ENCODE assay signal across 9 mouse cellular contexts in the genomic region with DNA sequence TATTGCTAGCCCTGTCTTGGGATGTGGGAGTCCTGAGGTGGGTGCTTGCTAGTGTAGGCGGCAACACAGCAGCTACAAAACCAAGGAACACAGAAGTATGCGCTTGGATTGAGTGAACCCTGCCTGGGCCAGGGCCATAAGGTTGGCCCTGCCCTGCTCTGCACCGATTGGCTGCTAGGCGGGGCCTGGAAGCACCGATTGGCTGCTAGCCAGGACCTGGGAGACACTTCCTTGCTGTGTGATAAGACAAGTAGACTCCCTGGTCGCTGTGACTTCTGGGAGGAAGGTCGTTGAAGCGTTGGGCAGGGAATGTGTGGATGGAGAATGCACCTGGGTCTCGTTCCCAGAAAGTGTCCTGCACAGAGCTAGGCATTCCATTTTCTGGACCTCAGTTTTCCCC. TPM values are rescaled to one million over a fixed set of nuclear protein-coding genes. Genes with fewer than 3 reads are reported as not detected.
A peak's percentile ranks its signal among the peaks of the same experiment; 100 is the strongest.
DNase-seq lines count a peak whose midpoint lies in the region; ATAC-seq and TF ChIP-seq lines count a peak whose summit lies in the region.
"Had no signal": no experiment of that assay in that cellular context is flagged by ENCODE, and none has a peak within 500 bp of the region (broad histone marks: within the 10 kb centered on the region; RNA-seq: fewer than 3 reads in every experiment).

No protein-coding gene starts in this region.

- no peak overlapping the region for H3K4me3 ChIP-seq in CH12.LX (replicated peaks in 1 of 3; ENCODE audit: low read depth in 2 of 3, low read length in 2 of 3, poor library complexity in 1 of 3)
- H3K4me3 ChIP-seq: heart, embryonic 15.5 days had no signal

- no peak overlapping the region for H3K27ac ChIP-seq in CH12.LX (ENCODE audit: insufficient read depth, low read depth)
- H3K27ac ChIP-seq: heart, embryonic 15.5 days had no signal

- peaks cover 92% of the 10 kb centered on the region for H3K27me3 ChIP-seq in CH12.LX (replicated peaks)
- H3K27me3 ChIP-seq: heart, embryonic 15.5 days had no signal

- no peak for TF ChIP-seq EP300 in CH12.LX (IDR thresholded peaks at IDR 0.05; ENCODE audit: low read length)

- DNase-seq in heart, postnatal 4 days: peak; percentile 26
- no peak for DNase-seq in heart, postnatal 25 days (ENCODE audit: low spot score)
- DNase-seq in CH12.LX (ENCODE audit: extremely low read depth): peak; percentile 9
- peak; percentile 76 for DNase-seq in brain, adult 2 months (ENCODE audit: low read depth, low spot score)
- DNase-seq in large intestine, adult 2 months (ENCODE audit: low read depth, low spot score): peak; percentile 53
- no peak for DNase-seq in gastrocnemius, postnatal 10 days
- no peak for DNase-seq in layer of hippocampus, adult 9-11 months

- no peak for ATAC-seq in frontal cortex, adult (ENCODE audit: low TSS enrichment)

- TF ChIP-seq RAD21 in CH12.LX (IDR thresholded peaks at IDR 0.05; ENCODE audit: low read depth, low read length): no peak

- no peaks in the 10 kb centered on the region for H3K36me3 ChIP-seq in CH12.LX (replicated peaks in 1 of 2; ENCODE audit: control insufficient read depth in 1 of 2, insufficient read depth in 1 of 2, low read length in 1 of 2)
- H3K36me3 ChIP-seq: heart, embryonic 15.5 days had no signal

- no peak overlapping the region for H3K4me2 ChIP-seq in CH12.LX (ENCODE audit: insufficient read depth, low read depth, poor library complexity, severe bottlenecking)
- H3K4me2 ChIP-seq: heart, embryonic 15.5 days had no signal

- in situ Hi-C loops in CH12.LX (cut with MboI; ENCODE audit: low pct_ligation_motif_present, low pct_unique_long_range_greater_than_20kb, low sequenced_read_pairs): loop anchor here (10.0 kb wide), 1 partner anchor 151 kb away; no protein-coding TSS in a partner anchor

- no peaks in the 10 kb centered on the region for H3K79me2 ChIP-seq in CH12.LX (replicated peaks; ENCODE audit: control insufficient read depth, extremely low read depth, insufficient read depth, poor library complexity, severe bottlenecking)

- H3K4me1 ChIP-seq in CH12.LX (ENCODE audit: control insufficient read depth in 1 of 2, insufficient read depth in 2 of 2): no peaks in the 10 kb centered on the region

- H3K9me3 ChIP-seq in CH12.LX (replicated peaks; ENCODE audit: low read length): no peaks in the 10 kb centered on the region
- H3K9me3 ChIP-seq: heart, embryonic 15.5 days had no signal

- dilution Hi-C loops in CH12.LX (cut with MboI; ENCODE audit: extremely low pct_ligation_motif_present, extremely low pct_unique_long_range_greater_than_20kb, low sequenced_read_pairs): no loop called here

- intact Hi-C loops in heart, postnatal 25 days (cut with DNase I): no loop called here

- TF ChIP-seq CTCF in CH12.LX (conservative IDR thresholded peaks at IDR 0.05 in 1 of 2, IDR thresholded peaks at IDR 0.05 in 1 of 2; ENCODE audit: low read depth in 2 of 2, low read length in 2 of 2): no peak

- TF ChIP-seq POLR2A in CH12.LX (IDR thresholded peaks at IDR 0.05; ENCODE audit: low read depth, low read length): no peak

- H3K9ac ChIP-seq in CH12.LX (ENCODE audit: insufficient read depth, low read depth): no peak overlapping the region
- H3K9ac ChIP-seq: heart, embryonic 15.5 days had no signal

- 13% methylated on average over 9 of the region's 9 CpGs for WGBS in large intestine, adult 2 months

TF ChIP-seq in CH12.LX, 34 proteins besides CTCF, POLR2A, EP300 and RAD21:
- TF ChIP-seq RCOR1 (conservative IDR thresholded peaks at IDR 0.05; ENCODE audit: low read depth, low read length): no peak
- TF ChIP-seq MEF2A (IDR thresholded peaks at IDR 0.05; ENCODE audit: borderline replicate concordance, low read depth, low read length): no peak
- TF ChIP-seq TBP (conservative IDR thresholded peaks at IDR 0.05; ENCODE audit: low read depth, low read length): no peak
- TF ChIP-seq ETS1 (conservative IDR thresholded peaks at IDR 0.05; ENCODE audit: low read depth, low read length): no peak
- TF ChIP-seq CHD2 (IDR thresholded peaks at IDR 0.05; ENCODE audit: low read length): no peak
- no peak for TF ChIP-seq PAX5 (IDR thresholded peaks at IDR 0.05; ENCODE audit: low read length)
- TF ChIP-seq MAFK (IDR thresholded peaks at IDR 0.05; ENCODE audit: insufficient replicate concordance, low read length): no peak
- TF ChIP-seq KAT2A (IDR thresholded peaks at IDR 0.05; ENCODE audit: insufficient replicate concordance, low read length): no peak
- no peak for TF ChIP-seq SMC3 (IDR thresholded peaks at IDR 0.05; ENCODE audit: low read depth, low read length)
- no peak for TF ChIP-seq POLR2AphosphoS2 (IDR thresholded peaks at IDR 0.05; ENCODE audit: low read depth, low read length)
- no peak for TF ChIP-seq MYC (IDR thresholded peaks at IDR 0.05; ENCODE audit: low read depth, low read length)
- no peak for TF ChIP-seq ZC3H11A (IDR thresholded peaks at IDR 0.05; ENCODE audit: low read depth, low read length)

RNA-seq across cellular contexts. Expression of a gene that starts 33.3 kb away (rescaled TPM):
- total RNA-seq in heart, postnatal 4 days (2021): 100 to 1,000 TPM; 113 to 115 TPM
- total RNA-seq in heart, postnatal 25 days (2021): 10 to 100 TPM; 69.3 to 69.5 TPM
- total RNA-seq in CH12.LX (2012; rRNA removed) (344 and 352 TPM in 2 replicates), CH12.LX (2014; rRNA removed) (269 and 302 TPM in 2 replicates)
- polyA plus RNA-seq in CH12.LX (2012; ENCODE audit: insufficient read length, low read depth): 406 and 493 TPM in 2 replicates
- 112 and 117 TPM in 2 replicates for polyA plus RNA-seq in large intestine, adult 2 months (2012; rRNA removed)
- 10 to 100 TPM; 80.8 to 85.2 TPM for total RNA-seq in gastrocnemius, postnatal 10 days (2021)

RNA-seq across cellular contexts. Expression of a gene that starts 47.4 kb away (rescaled TPM):
- under 1 TPM; 0.18 to 0.29 TPM for total RNA-seq in heart, postnatal 4 days (2021)
- under 1 TPM; 0.34 to 0.42 TPM for total RNA-seq in heart, postnatal 25 days (2021)
- 0.17 and 0.59 TPM in 2 replicates for total RNA-seq in CH12.LX (2012; rRNA removed)
- 0.39 and 0.41 TPM in 2 replicates for total RNA-seq in CH12.LX (2014; rRNA removed)
- 0.18 and 0.43 TPM in 2 replicates for polyA plus RNA-seq in CH12.LX (2012; ENCODE audit: insufficient read length, low read depth)
- 1.1 and 1.7 TPM in 2 replicates for polyA plus RNA-seq in large intestine, adult 2 months (2012; rRNA removed)
- 1 to 10 TPM; 2.2 to 2.8 TPM for total RNA-seq in gastrocnemius, postnatal 10 days (2021)

Comparison
In these comparisons a context has a peak if more than half of its experiments do, and no peak if none do; other contexts are left out.
1. DNase-seq: peak in heart, postnatal 4 days (single experiment), CH12.LX (single experiment), brain, adult 2 months (single experiment) and large intestine, adult 2 months (single experiment); none in heart, postnatal 25 days (single experiment), gastrocnemius, postnatal 10 days (single experiment) and layer of hippocampus, adult 9-11 months (single experiment).